Mouse (Mus musculus) bone marrow macrophage, adult 2 months (primary cell): ENCODE measurements around the gene Prelid3b. TPM values are rescaled to one million over a fixed set of nuclear protein-coding genes. Genes with fewer than 3 reads are reported as not detected.

Source experiments
- H3K27ac ChIP-seq: 2 replicates; pipeline ENCODE4 v1.5.1; 2012; ENCODE audit warnings: low read depth, low read length; ENCODE audit not compliant: insufficient read depth
- H3K4me1 ChIP-seq: 2 replicates; pipeline ENCODE4 v1.6.1; 2012; ENCODE audit warnings: low read length; ENCODE audit not compliant: control insufficient read depth, insufficient read depth
- H3K4me3 ChIP-seq: 2 replicates; pipeline ENCODE4 v1.5.1; 2012; ENCODE audit warnings: mild to moderate bottlenecking, low read length, moderate library complexity; ENCODE audit not compliant: insufficient read depth
- CTCF ChIP-seq: IDR thresholded peaks from 2 replicates; pipeline ENCODE4 v1.5.1; 2012; ENCODE audit warnings: low read depth, mild to moderate bottlenecking, low read length, moderate library complexity
- POLR2A ChIP-seq: IDR thresholded peaks from 2 replicates; pipeline ENCODE4 v1.6.1; 2012; ENCODE audit warnings: mild to moderate bottlenecking, low read depth, low read length, borderline replicate concordance
- polyA plus RNA-seq: library from polyadenylated mRNA; stranded (reverse); fragments of >200 nt; gene quantifications from 2 replicates; pipeline ENCODE4 v1.2.4, GENCODE M21; 2012; ENCODE audit not compliant: missing spikeins, insufficient read depth, insufficient read length

The Prelid3b gene
- polyA plus RNA-seq, 1 experiment = 38.5 TPM

- Histone ChIP-seq H3K4me3 (no peak overlapping the region), H3K4me1 (peaks cover 12% of the 10 kb centered on the region), H3K27ac (no peak overlapping the region)
- TF ChIP-seq CTCF = no peak
- TF ChIP-seq POLR2A = no peak
These were observed 43.8 kb downstream of the Prelid3b start for GRCm38 (mm10) chr2:174428996-174429591.

- Histone ChIP-seq H3K27ac (no peak overlapping the region), H3K4me1 (peaks cover 7% of the 10 kb centered on the region), H3K4me3 (no peak overlapping the region)
- TF ChIP-seq CTCF (no peak), POLR2A (no peak)
These were observed 44.6 kb downstream of the Prelid3b start for GRCm38 (mm10) chr2:174428076-174428835.

DNA sequence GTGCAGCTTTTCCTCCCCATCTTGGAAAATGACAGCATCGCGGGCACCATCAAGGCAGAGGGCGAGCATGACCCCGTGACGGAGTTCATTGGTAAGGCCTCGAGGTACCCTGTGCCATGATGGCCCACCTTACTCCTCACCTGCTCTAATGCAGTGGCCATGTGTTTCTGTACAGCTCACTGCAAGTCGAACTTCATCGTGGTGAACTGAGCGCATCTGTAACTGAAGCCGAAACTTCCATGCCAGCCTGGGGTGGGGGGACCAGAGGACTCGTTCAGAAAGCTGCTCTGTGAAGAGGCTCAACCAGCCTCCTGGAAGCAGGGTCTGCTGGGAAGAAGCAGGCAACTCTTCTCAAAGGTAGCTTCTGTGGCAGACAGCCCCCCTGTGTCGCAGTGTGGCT is 46.0 kb downstream of the Prelid3b start:
- TF ChIP-seq POLR2A (no peak), CTCF (no peak)
- Histone ChIP-seq H3K4me1 (no peaks in the 10 kb centered on the region), H3K27ac (no peak overlapping the region), H3K4me3 (no peak overlapping the region)

GRCm38 (mm10) chr2:174424301-174425085 is 48.4 kb downstream of the Prelid3b start:
- no peak overlapping the region for H3K4me3 ChIP-seq
- no peaks in the 10 kb centered on the region for H3K4me1 ChIP-seq
- TF ChIP-seq POLR2A = no peak
- no peak for TF ChIP-seq CTCF
- no peak overlapping the region for H3K27ac ChIP-seq

DNA sequence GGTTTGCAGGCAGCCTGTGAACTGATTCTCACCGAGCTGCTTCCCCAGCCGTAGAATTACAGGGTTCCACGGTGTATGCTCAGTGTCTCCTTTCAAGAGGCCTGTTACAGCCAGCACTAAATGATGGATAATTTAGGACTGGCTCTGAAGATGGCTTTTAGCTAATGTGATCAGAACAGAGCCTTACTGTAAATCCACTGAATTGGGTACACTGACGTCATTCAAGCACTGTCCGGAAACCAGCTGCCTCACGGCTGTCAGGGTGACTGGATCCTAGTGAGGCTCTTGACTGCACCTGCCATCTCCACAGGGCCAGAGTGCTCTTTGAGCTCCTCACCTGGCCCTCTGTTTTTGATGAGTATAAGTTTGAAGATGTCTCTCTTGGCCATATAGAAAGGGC is 51.8 kb downstream of the Prelid3b start:
- Histone ChIP-seq H3K4me1 (peaks cover 6% of the 10 kb centered on the region), H3K4me3 (no peak overlapping the region), H3K27ac (no peak overlapping the region)
- TF ChIP-seq CTCF = no peak
- TF ChIP-seq POLR2A = no peak

- peak within 1 kb of the TSS; percentile 87 for H3K4me3 ChIP-seq
- peaks cover 6% of the 10 kb centered on the region for H3K4me1 ChIP-seq
- no peak within 1 kb of the TSS for H3K27ac ChIP-seq
- TF ChIP-seq CTCF = no peak
- TF ChIP-seq POLR2A = no peak
These were observed 57.1 kb downstream of the Prelid3b start, which contains the start of gene Nelfcd for GRCm38 (mm10) chr2:174415731-174416310. TSS of gene Nelfcd (plus strand) at chr2:174415804.

Other genes with a start within 250 kb of the Prelid3b start
- gene Gnas, start 188.8 kb downstream of the Prelid3b start, polyA plus RNA-seq = 780 and 818 TPM in 2 replicates
- gene Gm20721, start 126.4 kb downstream of the Prelid3b start, polyA plus RNA-seq = 3.6 and 4.1 TPM in 2 replicates
- gene Nelfcd, start 57.3 kb downstream of the Prelid3b start, polyA plus RNA-seq = 25.6 and 32.0 TPM in 2 replicates
- gene Ctsz, start 34.0 kb downstream of the Prelid3b start, polyA plus RNA-seq = 896 and 916 TPM in 2 replicates
- gene Tubb1, start 22.4 kb downstream of the Prelid3b start, polyA plus RNA-seq = not detected in 2 replicates
- gene Atp5e, start 9.0 kb downstream of the Prelid3b start, polyA plus RNA-seq = 460 TPM in 2 replicates
- not detected in 2 replicates for gene Zfp831, start 170.5 kb upstream of the Prelid3b start, polyA plus RNA-seq